Mouse (Mus musculus): ENCODE data around the gene Fut8. TPM values are rescaled to one million over a fixed set of nuclear protein-coding genes. Genes with fewer than 3 reads are reported as not detected.
"Not testable (repeated sequence)": the region's sequence is repeated elsewhere in the genome, so short reads cannot be mapped to it uniquely, and the experiment has no call there.

Fut8 gene
- polyA plus RNA-seq, 1 experiment from 2014 or later: 9.7 TPM

- H3K27me3 ChIP-seq: no peaks in the 10 kb centered on the region
- no peak overlapping the region for H3K4me3 ChIP-seq (replicated peaks)
- H3K4me2 ChIP-seq: no peak overlapping the region
- no peak overlapping the region for H3K27ac ChIP-seq (replicated peaks)
- ATAC-seq (ENCODE audit: insufficient read depth): 0 out of 2 replicates have a peak, but pooled peaks have one; percentile 31
- H3K9me3 ChIP-seq (replicated peaks): no peaks in the 10 kb centered on the region
- H3K9ac ChIP-seq: no peak overlapping the region
- WGBS (ENCODE audit: insufficient replicate concordance): 43% methylated on average over 7 of the region's 7 CpGs
- H3K4me1 ChIP-seq (replicated peaks): no peaks in the 10 kb centered on the region; the same call in 1 of the 2 replicates
- no peaks in the 10 kb centered on the region for H3K36me3 ChIP-seq (replicated peaks)
These were observed 263.7 kb downstream of the Fut8 start for GRCm38 (mm10) chr12:77501466-77502240.

GRCm38 (mm10) chr12:77502243-77502642 lies 264.3 kb downstream of the Fut8 start:
- H3K9me3 ChIP-seq (replicated peaks): no peaks in the 10 kb centered on the region
- H3K27me3 ChIP-seq: no peaks in the 10 kb centered on the region
- H3K4me2 ChIP-seq: no peak overlapping the region
- H3K4me3 ChIP-seq (replicated peaks): no peak overlapping the region
- H3K9ac ChIP-seq: no peak overlapping the region
- 67% methylated on average over 3 of the region's 3 CpGs for WGBS (ENCODE audit: insufficient replicate concordance)
- no peak overlapping the region for H3K27ac ChIP-seq (replicated peaks)
- no peaks in the 10 kb centered on the region; the same call in 1 of the 2 replicates for H3K4me1 ChIP-seq (replicated peaks)
- ATAC-seq (ENCODE audit: insufficient read depth): no peak
- H3K36me3 ChIP-seq (replicated peaks): no peaks in the 10 kb centered on the region

GRCm38 (mm10) chr12:77505431-77505830 lies 267.5 kb downstream of the Fut8 start:
- ATAC-seq (ENCODE audit: insufficient read depth): no peak
- Histone ChIP-seq H3K4me3 (replicated peaks) (no peak overlapping the region), H3K4me2 (no peak overlapping the region), H3K27me3 (no peaks in the 10 kb centered on the region), H3K9ac (no peak overlapping the region), H3K4me1 (replicated peaks) (no peaks in the 10 kb centered on the region; the same call in 1 of the 2 replicates), H3K9me3 (replicated peaks) (no peaks in the 10 kb centered on the region), H3K27ac (replicated peaks) (no peak overlapping the region), H3K36me3 (replicated peaks) (no peaks in the 10 kb centered on the region)
- 37% methylated on average over 2 of the region's 2 CpGs for WGBS (ENCODE audit: insufficient replicate concordance)

- Histone ChIP-seq H3K4me2 (no peak overlapping the region), H3K9me3 (replicated peaks) (no peaks in the 10 kb centered on the region), H3K27me3 (no peaks in the 10 kb centered on the region), H3K4me3 (replicated peaks) (no peak overlapping the region), H3K4me1 (replicated peaks) (no peaks in the 10 kb centered on the region), H3K9ac (no peak overlapping the region), H3K36me3 (replicated peaks) (no peaks in the 10 kb centered on the region), H3K27ac (replicated peaks) (no peak overlapping the region)
- WGBS (ENCODE audit: insufficient replicate concordance): 69% methylated on average over 24 of the region's 24 CpGs
- ATAC-seq (ENCODE audit: insufficient read depth): no peak
These were observed 269.8 kb downstream of the Fut8 start for GRCm38 (mm10) chr12:77507770-77508169.

- no peak for ATAC-seq (ENCODE audit: insufficient read depth)
- Histone ChIP-seq H3K4me3 (replicated peaks) (no peak overlapping the region), H3K27me3 (no peaks in the 10 kb centered on the region), H3K9ac (no peak overlapping the region), H3K9me3 (replicated peaks) (no peaks in the 10 kb centered on the region), H3K27ac (replicated peaks) (no peak overlapping the region), H3K36me3 (replicated peaks) (no peaks in the 10 kb centered on the region), H3K4me2 (no peak overlapping the region), H3K4me1 (replicated peaks) (no peaks in the 10 kb centered on the region)
- 70% methylated on average over 7 of the region's 7 CpGs for WGBS (ENCODE audit: insufficient replicate concordance)
These were observed 272.8 kb downstream of the Fut8 start for GRCm38 (mm10) chr12:77510758-77511157.

GRCm38 (mm10) chr12:77511206-77511605 lies 273.3 kb downstream of the Fut8 start:
- Histone ChIP-seq H3K4me2 (no peak overlapping the region), H3K9me3 (replicated peaks) (no peaks in the 10 kb centered on the region), H3K36me3 (replicated peaks) (no peaks in the 10 kb centered on the region), H3K4me3 (replicated peaks) (no peak overlapping the region), H3K27ac (replicated peaks) (no peak overlapping the region), H3K27me3 (no peaks in the 10 kb centered on the region), H3K9ac (no peak overlapping the region), H3K4me1 (replicated peaks) (no peaks in the 10 kb centered on the region)
- WGBS (ENCODE audit: insufficient replicate concordance): 62% methylated on average over 9 of the region's 9 CpGs
- no peak for ATAC-seq (ENCODE audit: insufficient read depth)

GRCm38 (mm10) chr12:77511631-77512030 lies 273.7 kb downstream of the Fut8 start:
- 64% methylated on average over 3 of the region's 3 CpGs for WGBS (ENCODE audit: insufficient replicate concordance)
- no peaks in the 10 kb centered on the region for H3K4me1 ChIP-seq (replicated peaks)
- H3K4me2 ChIP-seq: no peak overlapping the region
- ATAC-seq (ENCODE audit: insufficient read depth): no peak
- no peaks in the 10 kb centered on the region for H3K9me3 ChIP-seq (replicated peaks)
- no peak overlapping the region for H3K27ac ChIP-seq (replicated peaks)
- no peak overlapping the region for H3K9ac ChIP-seq
- H3K4me3 ChIP-seq (replicated peaks): no peak overlapping the region
- H3K36me3 ChIP-seq (replicated peaks): no peaks in the 10 kb centered on the region
- no peaks in the 10 kb centered on the region for H3K27me3 ChIP-seq

- H3K9me3 ChIP-seq (replicated peaks): no peaks in the 10 kb centered on the region
- ATAC-seq (ENCODE audit: insufficient read depth): no peak
- no peaks in the 10 kb centered on the region for H3K27me3 ChIP-seq
- H3K9ac ChIP-seq: no peak overlapping the region
- H3K4me3 ChIP-seq (replicated peaks): no peak overlapping the region
- no peak overlapping the region for H3K4me2 ChIP-seq
- H3K4me1 ChIP-seq (replicated peaks): no peaks in the 10 kb centered on the region
- 75% methylated on average over 6 of the region's 6 CpGs for WGBS (ENCODE audit: insufficient replicate concordance)
- H3K36me3 ChIP-seq (replicated peaks): no peaks in the 10 kb centered on the region
- H3K27ac ChIP-seq (replicated peaks): no peak overlapping the region
These were observed 278.9 kb downstream of the Fut8 start for GRCm38 (mm10) chr12:77516805-77517204.

GRCm38 (mm10) chr12:77517691-77518090 lies 279.8 kb downstream of the Fut8 start:
- no peak overlapping the region for H3K4me3 ChIP-seq (replicated peaks)
- no peak overlapping the region for H3K4me2 ChIP-seq
- H3K9ac ChIP-seq: no peak overlapping the region
- H3K27ac ChIP-seq (replicated peaks): no peak overlapping the region
- H3K36me3 ChIP-seq (replicated peaks): no peaks in the 10 kb centered on the region
- no peaks in the 10 kb centered on the region for H3K9me3 ChIP-seq (replicated peaks)
- ATAC-seq (ENCODE audit: insufficient read depth): no peak
- H3K27me3 ChIP-seq: no peaks in the 10 kb centered on the region
- H3K4me1 ChIP-seq (replicated peaks): no peaks in the 10 kb centered on the region
- 78% methylated on average over 12 of the region's 12 CpGs for WGBS (ENCODE audit: insufficient replicate concordance)

GRCm38 (mm10) chr12:77519534-77520102 lies 281.7 kb downstream of the Fut8 start:
- H3K9me3 ChIP-seq (replicated peaks): no peaks in the 10 kb centered on the region
- no peak overlapping the region for H3K4me3 ChIP-seq (replicated peaks)
- H3K4me2 ChIP-seq: no peak overlapping the region
- H3K4me1 ChIP-seq (replicated peaks): no peaks in the 10 kb centered on the region
- H3K27ac ChIP-seq (replicated peaks): no peak overlapping the region
- H3K9ac ChIP-seq: no peak overlapping the region
- H3K27me3 ChIP-seq: no peaks in the 10 kb centered on the region
- no peaks in the 10 kb centered on the region for H3K36me3 ChIP-seq (replicated peaks)
- no peak for ATAC-seq (ENCODE audit: insufficient read depth)
- 55% methylated on average over 6 of the region's 6 CpGs for WGBS (ENCODE audit: insufficient replicate concordance)

GRCm38 (mm10) chr12:77524014-77524413 lies 286.1 kb downstream of the Fut8 start:
- H3K36me3 ChIP-seq (replicated peaks); H3K27me3 ChIP-seq; H3K4me3 ChIP-seq (replicated peaks); H3K4me2 ChIP-seq; ATAC-seq (ENCODE audit: insufficient read depth); H3K4me1 ChIP-seq (replicated peaks); H3K9me3 ChIP-seq (replicated peaks); H3K9ac ChIP-seq; H3K27ac ChIP-seq (replicated peaks): not testable (repeated sequence)
- WGBS (ENCODE audit: insufficient replicate concordance): 33% methylated on average over 4 of the region's 4 CpGs

All from liver, embryonic 15.5 days (tissue).